Mouse (Mus musculus) brain, embryonic 14.5 days (tissue): ENCODE data around the gene Gm5152.
"Not testable (repeated sequence)": the region's sequence is repeated elsewhere in the genome, so short reads cannot be mapped to it uniquely, and the experiment has no call there.

Source experiments
- CTCF ChIP-seq: fragments of 200-500 bp; IDR thresholded peaks from 2 replicates; pipeline ENCODE4 v1.5.1; 2012; ENCODE audit warnings: inconsistent platforms, mild to moderate bottlenecking, moderate library complexity, borderline replicate concordance; ENCODE audit not compliant: insufficient read depth, insufficient read length; ENCODE audit errors: extremely low read depth
- POLR2A ChIP-seq: fragments of 200-500 bp; IDR thresholded peaks from 2 replicates; pipeline ENCODE4 v1.6.1; 2012; ENCODE audit warnings: mild to moderate bottlenecking, inconsistent platforms, borderline replicate concordance; ENCODE audit not compliant: poor library complexity, insufficient read depth, insufficient read length, severe bottlenecking; ENCODE audit errors: extremely low read depth

DNA sequence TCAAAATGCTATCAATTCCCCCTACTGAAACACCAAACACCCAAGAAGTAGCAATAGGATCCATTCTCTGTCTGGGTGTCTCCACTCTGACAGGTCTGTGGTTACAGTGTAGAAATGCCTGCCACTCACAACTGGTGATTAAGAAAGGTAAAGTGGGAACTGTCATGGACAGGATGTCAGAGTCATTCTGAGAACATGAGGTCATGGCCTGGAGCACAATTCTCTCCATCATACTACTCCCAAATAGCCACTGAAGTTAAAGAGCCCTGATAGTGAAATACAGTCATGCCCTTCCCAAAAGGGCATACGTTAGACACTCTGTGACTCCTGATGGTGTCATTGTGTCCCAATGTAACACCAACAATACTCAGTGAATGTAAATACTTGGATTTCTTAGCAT, 8.4 kb upstream of the Gm5152 start:
- not testable (repeated sequence) for TF ChIP-seq CTCF, POLR2A
